Comparison of ENCODE assay signal across 8 mouse cellular contexts in genomic region chr6:47919646-47920446, GRCm38 (mm10). TPM values are rescaled to one million over a fixed set of nuclear protein-coding genes. Genes with fewer than 3 reads are reported as not detected.
DNase-seq lines count a peak whose midpoint lies in the region; ATAC-seq and TF ChIP-seq lines count a peak whose summit lies in the region.

No protein-coding gene starts in this region.

- no peaks in the 10 kb centered on the region for H3K36me3 ChIP-seq in forebrain, embryonic 14.5 days (ENCODE audit: control insufficient read depth, insufficient read depth, low read length)
- H3K36me3 ChIP-seq in liver, embryonic 16.5 days (ENCODE audit: control insufficient read depth, insufficient read depth) = no peaks in the 10 kb centered on the region

- WGBS in cerebellum, adult 2 months = 28% methylated on average over 11 of the region's 11 CpGs
- WGBS in forebrain, embryonic 14.5 days = 23% methylated on average over 11 of the region's 11 CpGs
- 28% methylated on average over 11 of the region's 11 CpGs for WGBS in liver, embryonic 16.5 days (ENCODE audit: insufficient replicate concordance)

- no peaks in the 10 kb centered on the region for H3K27me3 ChIP-seq in cerebellum, adult 2 months (ENCODE audit: control insufficient read depth, insufficient read depth, low read length)
- H3K27me3 ChIP-seq in forebrain, embryonic 14.5 days (replicated peaks; ENCODE audit: control insufficient read depth, insufficient read depth, low read length) = no peaks in the 10 kb centered on the region
- no peaks in the 10 kb centered on the region for H3K27me3 ChIP-seq in liver, embryonic 16.5 days (ENCODE audit: control insufficient read depth, insufficient read depth, low read depth, low read length)

- peak overlapping the region; percentile 72 for H3K9ac ChIP-seq in forebrain, embryonic 14.5 days (ENCODE audit: low read length)
- H3K9ac ChIP-seq in liver, embryonic 16.5 days (ENCODE audit: low read depth, low read length) = peak overlapping the region; percentile 89

- no peak for TF ChIP-seq POLR2A in cerebellum, adult 2 months (IDR thresholded peaks at IDR 0.05; ENCODE audit: borderline replicate concordance, insufficient read depth, low read length)

- peak overlapping the region; percentile 50 for H3K4me2 ChIP-seq in forebrain, embryonic 14.5 days (ENCODE audit: low read length)
- H3K4me2 ChIP-seq in liver, embryonic 16.5 days (ENCODE audit: low read depth, low read length) = peak overlapping the region; percentile 70

- no peak for TF ChIP-seq CTCF in cerebellum, adult 2 months (IDR thresholded peaks at IDR 0.05; ENCODE audit: borderline replicate concordance, insufficient read depth, low read depth, low read length)

- peak overlapping the region; percentile 43; the same call in 1 of the 2 replicates for H3K27ac ChIP-seq in cerebellum, adult 2 months (ENCODE audit: insufficient read depth, low read length)
- peak overlapping the region; percentile 95 for H3K27ac ChIP-seq in forebrain, embryonic 14.5 days (ENCODE audit: low read depth, low read length)
- H3K27ac ChIP-seq in liver, embryonic 16.5 days (ENCODE audit: low read length) = peak overlapping the region; percentile 99

- H3K4me3 ChIP-seq in cerebellum, adult 2 months (replicated peaks; ENCODE audit: insufficient read depth, low read depth, low read length) = peak overlapping the region; percentile 82
- peak overlapping the region; percentile 78 for H3K4me3 ChIP-seq in forebrain, embryonic 14.5 days (ENCODE audit: low read depth, low read length)
- H3K4me3 ChIP-seq in liver, embryonic 16.5 days (ENCODE audit: low read depth, low read length) = peak overlapping the region; percentile 89

- peak; percentile 47; the same call in 1 of the 2 replicates for ATAC-seq in forebrain, embryonic 14.5 days
- ATAC-seq in liver, embryonic 16.5 days (ENCODE audit: low read depth) = no peak

- no peak for DNase-seq in cerebellum, adult 2 months
- no peak for DNase-seq in cerebellum, postnatal 14 days
- peak; percentile 21 for DNase-seq in 3T3-L1 (ENCODE audit: low read depth, low spot score)
- no peak for DNase-seq in forebrain, embryonic 14.5 days (ENCODE audit: low spot score)
- DNase-seq in embryo, embryonic 10 days (ENCODE audit: low spot score) = no peak
- DNase-seq in urinary bladder, postnatal 14 days (ENCODE audit: low spot score) = no peak
- DNase-seq in thymus, postnatal 36 days = no peak

- H3K4me1 ChIP-seq in cerebellum, adult 2 months (ENCODE audit: control insufficient read depth, insufficient read depth, low read length) = peaks cover 2% of the 10 kb centered on the region; the same call in 1 of the 2 replicates
- peaks cover 9% of the 10 kb centered on the region for H3K4me1 ChIP-seq in forebrain, embryonic 14.5 days (ENCODE audit: control insufficient read depth, insufficient read depth, low read length)
- H3K4me1 ChIP-seq in liver, embryonic 16.5 days (ENCODE audit: control insufficient read depth, low read depth, low read length) = peaks cover 41% of the 10 kb centered on the region

- H3K9me3 ChIP-seq in forebrain, embryonic 14.5 days (replicated peaks; ENCODE audit: control insufficient read depth, low read length) = no peaks in the 10 kb centered on the region
- no peaks in the 10 kb centered on the region for H3K9me3 ChIP-seq in liver, embryonic 16.5 days (replicated peaks; ENCODE audit: control insufficient read depth, low read length)

RNA-seq across cellular contexts. Expression of gene Zfp212, which starts 0.4 kb away (rescaled TPM):
- polyA plus RNA-seq in cerebellum, adult 2 months (2012; rRNA removed) = 17.2 and 19.0 TPM in 2 replicates
- 12.1 and 14.0 TPM in 2 replicates for polyA plus RNA-seq in forebrain, embryonic 14.5 days (2014; fragmentation: Nextera tagmentation; extraction: Ambion mirVana)
- 5.6 and 6.0 TPM in 2 replicates for polyA plus RNA-seq in liver, embryonic 16.5 days (2015; fragmentation: Nextera tagmentation; extraction: Ambion mirVana)

RNA-seq across cellular contexts. Expression of gene Zfp956, which starts 33.3 kb away (rescaled TPM):
- polyA plus RNA-seq in cerebellum, adult 2 months (2012; rRNA removed) = 34.4 and 35.1 TPM in 2 replicates
- polyA plus RNA-seq in forebrain, embryonic 14.5 days (2014; fragmentation: Nextera tagmentation; extraction: Ambion mirVana) = 16.0 and 18.8 TPM in 2 replicates
- 1.9 and 2.2 TPM in 2 replicates for polyA plus RNA-seq in liver, embryonic 16.5 days (2015; fragmentation: Nextera tagmentation; extraction: Ambion mirVana)

RNA-seq across cellular contexts. Expression of gene Zfp282, which starts 42.8 kb away (rescaled TPM):
- polyA plus RNA-seq in cerebellum, adult 2 months (2012; rRNA removed) = 14.0 and 16.6 TPM in 2 replicates
- polyA plus RNA-seq in forebrain, embryonic 14.5 days (2014; fragmentation: Nextera tagmentation; extraction: Ambion mirVana) = 12.5 and 18.0 TPM in 2 replicates
- 2.4 and 2.7 TPM in 2 replicates for polyA plus RNA-seq in liver, embryonic 16.5 days (2015; fragmentation: Nextera tagmentation; extraction: Ambion mirVana)

Comparison
In these comparisons a context has a peak if more than half of its experiments do, and no peak if none do; other contexts are left out.
1. H3K27ac ChIP-seq: peak in every context shown above with its lines; median percentile 99 in liver, embryonic 16.5 days; 95 in forebrain, embryonic 14.5 days; 43 in cerebellum, adult 2 months.